Mouse (Mus musculus) spleen, postnatal 14 days (tissue): ENCODE results near the gene Ss18l2.

Experiments
- DNase-seq, 2 experiments: peaks; one replicate each; pipeline ENCODE4 v3.0.0; 2021 to 2022; ENCODE audit warnings: low spot score in 2 of 2

Ss18l2 gene

DNA sequence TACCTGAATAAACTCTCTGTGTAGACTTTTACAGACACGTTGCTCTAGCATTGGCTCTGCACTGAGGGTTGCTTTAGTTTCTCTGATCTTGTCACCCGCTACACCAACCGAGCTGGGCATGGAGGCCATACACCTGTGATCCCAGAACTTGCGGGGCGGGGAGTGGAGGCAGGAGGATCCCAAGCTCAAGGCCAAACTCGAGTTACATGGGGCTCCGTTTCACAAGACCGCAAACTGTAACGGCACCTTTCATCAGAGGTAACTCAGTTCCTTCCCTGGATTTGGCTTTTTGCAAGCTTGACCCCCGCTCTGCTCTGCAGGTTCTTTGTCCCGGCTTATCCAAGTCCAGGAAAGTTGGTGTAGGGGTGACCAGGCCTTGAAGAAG lies 5.9 kb upstream of the Ss18l2 start:
- no peak for DNase-seq

DNA sequence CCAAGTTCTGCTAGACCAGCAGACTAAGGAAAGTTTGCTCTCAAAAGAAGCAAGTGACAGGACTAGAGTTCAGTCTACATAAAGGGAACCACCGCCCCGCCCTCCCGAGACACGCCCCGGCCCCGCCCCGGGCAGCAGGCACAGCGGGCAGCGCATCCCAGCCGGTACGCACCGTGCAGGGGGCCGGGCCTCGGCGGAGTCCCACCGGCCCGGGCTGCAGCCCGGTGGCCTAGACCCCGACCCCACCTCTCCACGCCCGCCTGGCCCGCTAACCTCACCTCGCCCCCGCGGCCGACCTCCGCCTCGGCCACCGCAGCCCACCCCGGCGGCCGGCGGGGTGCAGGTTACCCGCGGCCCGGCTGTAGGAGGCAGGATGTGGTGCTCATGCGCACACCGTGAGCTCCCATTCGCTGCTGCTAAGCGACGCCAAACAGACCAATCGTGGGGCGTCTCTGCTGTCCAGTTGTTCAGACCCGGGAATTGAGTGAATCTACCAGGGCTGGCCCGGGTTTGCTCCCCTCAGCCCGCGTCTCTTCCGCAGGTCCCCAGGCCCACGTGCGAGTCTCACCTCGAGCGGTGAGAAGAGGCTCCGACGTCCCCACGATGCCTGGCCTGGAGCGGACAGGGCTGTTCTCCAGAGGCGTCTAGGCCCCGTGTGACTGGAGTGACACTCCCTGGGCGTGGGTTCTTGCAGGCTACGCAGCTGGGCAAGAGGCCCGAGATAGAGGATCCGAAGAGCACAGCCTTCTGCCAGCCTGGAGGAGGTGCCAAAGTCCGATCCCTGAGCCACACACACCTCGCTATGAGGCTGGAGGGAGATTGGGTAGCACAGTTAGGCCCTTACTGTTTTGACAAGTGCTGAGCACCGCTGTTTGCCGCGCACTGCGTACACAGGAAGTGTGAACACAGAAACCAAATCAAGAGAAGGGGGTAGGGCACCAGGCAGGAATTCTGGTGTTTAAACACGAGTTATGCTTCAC lies 5.2 kb upstream of the Ss18l2 start, which contains the start of gene Sec22c:
TSS of gene Sec22c (minus strand) at position 845 of the 980 bp plus-strand sequence.
- DNase-seq, result peak; percentile 86

DNA sequence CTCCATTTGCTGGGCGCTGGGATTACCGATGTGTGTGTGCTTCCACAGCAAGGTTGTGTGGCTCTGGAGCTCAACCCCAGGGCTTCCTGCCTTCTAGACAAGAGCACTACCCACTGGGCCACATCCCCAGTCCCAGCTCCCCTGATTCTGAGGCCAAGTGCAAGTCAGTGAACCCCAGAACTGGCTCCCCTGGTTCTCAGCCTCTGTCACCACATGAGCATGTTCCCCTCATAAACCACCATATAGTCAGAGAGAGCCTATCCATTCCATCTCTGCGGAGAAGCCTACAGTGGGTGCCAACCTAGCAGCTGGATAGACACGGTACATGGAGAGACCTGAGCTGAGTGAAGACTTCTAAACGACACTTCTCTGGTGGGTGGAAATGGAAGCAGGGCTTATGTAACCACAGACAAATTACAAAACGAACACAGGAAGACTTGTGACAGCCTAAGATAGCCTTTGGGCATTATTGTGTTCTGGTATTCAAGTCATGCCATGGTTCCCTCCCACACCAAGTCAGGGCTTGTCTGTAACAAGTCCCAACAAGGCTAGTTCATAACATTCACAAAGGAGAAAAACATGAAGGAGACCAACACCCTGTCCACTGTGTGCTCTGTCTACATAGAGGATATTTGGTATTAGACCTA lies 4.0 kb upstream of the Ss18l2 start:
- no peak for DNase-seq

DNA sequence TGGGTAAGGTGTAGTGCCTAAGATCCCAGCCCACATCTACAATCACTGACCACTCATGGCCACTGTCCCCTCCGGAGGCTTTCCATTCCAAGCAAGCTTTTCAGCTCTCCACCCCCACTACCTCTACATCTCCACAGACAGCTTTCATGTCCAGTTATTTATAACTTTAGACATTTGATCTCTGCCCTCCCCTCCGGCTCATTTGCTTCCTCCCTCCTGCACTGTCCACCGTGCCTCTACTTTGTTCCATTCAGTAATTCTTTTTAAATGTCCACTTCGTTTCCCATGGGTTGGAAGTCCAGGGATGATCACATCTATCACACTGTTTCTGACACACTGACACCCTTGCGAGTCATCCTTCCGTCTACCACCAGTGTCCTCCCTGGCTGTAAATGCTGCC lies 2.3 kb upstream of the Ss18l2 start:
- no peak for DNase-seq

DNA sequence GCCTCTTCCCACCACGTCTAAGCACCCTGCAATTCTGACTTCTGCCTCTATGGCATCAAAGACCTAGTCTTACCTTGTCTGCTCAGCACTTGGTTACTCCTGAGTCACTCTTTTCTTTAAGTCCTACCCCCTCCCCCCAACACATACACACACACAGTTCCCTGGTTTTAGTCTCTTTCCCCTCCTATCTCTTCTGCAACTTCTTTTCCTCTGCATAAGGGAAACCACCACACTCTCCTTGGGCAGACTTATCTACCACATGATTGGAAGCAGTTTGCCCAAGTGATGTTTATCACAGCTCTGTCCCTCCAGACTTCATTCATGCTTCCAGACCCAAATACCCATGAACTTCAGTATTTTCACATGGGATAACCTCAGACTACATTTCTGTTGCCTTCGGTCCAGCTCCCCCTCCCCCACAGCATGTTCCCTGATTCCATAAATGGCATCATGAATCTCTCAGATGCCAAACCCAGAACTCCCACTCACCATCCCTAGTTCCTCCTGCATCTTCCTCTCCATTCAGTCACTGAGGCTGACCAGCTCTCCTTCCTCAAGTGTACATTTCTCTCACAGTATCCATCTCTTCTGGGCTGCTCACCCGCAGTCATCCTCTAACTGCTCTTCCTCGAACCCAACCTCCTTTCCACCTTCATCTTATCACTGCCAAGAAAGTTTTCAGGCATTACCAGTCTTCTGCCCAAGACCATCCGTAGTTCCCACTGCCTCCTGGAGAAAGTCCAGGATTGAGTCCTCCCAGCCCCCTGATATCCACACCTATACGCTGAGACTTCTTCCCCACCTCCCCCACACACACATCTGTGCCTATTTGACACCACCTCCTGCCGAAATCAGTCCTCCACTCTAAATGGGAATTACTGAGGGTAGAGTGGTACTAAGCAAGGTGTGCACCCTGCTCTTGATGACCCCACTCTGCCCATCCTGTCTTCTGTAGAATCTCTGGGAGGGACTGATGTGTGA lies 1.3 kb upstream of the Ss18l2 start:
- DNase-seq, result no peak

DNA sequence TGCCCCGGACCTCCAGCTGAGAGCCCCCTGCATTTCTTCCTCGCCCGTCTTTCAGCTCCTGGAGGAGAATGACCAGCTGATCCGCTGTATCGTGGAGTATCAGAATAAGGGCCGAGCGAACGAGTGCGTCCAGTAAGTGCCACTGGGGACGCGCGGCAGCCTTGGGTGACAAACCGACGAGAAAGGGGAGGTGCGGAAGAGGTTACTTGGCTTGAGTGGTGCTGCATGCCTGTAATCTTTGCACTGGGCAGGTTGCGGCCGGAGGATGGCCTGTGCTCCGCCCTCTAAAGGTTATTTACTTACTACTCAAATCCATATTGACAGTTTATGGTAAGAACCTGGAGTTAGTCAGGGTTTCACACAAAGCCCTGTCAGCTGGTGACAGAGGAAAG lies 451 bp downstream of the Ss18l2 start:
- DNase-seq, result no peak

DNA sequence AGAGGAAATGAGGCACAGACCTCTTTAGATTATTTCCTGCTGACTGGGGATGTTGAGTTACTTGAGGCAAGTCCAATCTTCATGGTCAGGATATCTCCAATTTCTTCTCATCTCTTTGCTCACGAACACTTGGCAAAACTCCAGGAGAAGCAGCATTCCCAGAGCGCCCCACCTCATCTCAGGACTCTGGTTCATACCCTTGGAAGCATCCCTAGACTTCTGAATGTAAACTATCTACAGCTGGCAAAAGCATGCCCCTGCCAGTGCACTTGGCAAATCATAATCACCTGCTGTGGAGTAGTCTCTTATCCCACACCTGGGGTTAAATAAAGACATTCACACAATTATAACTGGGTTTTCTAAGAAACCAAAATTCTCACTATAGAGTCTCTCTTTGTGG lies 6.9 kb downstream of the Ss18l2 start:
- DNase-seq, result no peak

DNA sequence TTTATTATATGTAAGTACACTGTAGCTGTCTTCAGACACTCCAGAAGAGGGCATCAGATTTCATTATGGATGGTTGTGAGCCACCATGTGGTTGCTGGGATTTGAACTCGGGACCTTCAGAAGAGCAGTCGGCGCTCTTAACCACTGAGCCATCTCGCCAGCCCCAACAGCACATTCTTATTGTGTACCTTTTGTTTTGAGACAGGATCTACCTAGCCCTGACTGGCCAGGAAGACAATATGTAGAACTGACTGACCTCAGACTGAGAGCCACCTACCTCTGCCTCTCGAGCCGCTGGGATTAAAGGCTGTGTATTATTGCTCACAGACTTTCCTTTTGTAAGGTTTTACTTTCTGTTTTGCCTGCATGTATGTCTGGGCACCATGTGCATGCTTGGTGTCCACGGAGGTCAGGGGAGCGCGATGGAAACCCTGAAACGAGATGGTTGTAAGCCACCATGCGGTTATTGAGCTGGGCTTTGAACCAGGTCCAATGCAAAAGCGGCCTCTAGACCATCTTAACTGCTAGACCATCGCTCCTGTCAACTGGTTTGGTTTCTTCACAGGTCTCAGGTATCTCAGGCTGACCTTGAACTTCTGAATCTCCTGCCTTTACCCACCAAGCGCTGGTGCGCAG lies 8.1 kb downstream of the Ss18l2 start:
- DNase-seq, result no peak

DNA sequence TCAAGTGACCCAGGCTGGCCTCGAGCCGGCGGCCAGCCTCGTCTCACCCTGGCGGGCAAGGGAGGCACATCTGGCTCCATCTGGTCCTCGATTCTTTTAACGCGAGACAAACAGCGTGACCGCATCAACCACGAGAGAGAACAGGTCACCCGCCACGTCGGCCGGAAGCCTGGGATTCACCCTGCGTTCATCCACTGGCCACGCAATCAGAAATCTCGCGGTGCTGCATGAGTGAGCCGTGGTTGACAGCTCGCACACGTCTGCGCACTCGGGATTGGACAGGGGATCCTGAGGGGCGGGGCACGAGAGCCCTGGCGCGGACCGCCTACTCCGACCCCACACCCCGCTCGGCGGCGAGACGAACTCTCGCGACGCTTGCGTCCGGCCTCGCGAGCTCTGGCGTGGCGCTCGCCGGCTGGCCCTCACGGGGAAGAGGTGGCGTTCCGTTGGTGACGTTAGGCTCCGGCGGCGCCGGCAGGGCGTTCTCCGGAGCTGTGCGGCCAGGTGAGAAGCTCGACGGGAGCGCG lies 8.7 kb downstream of the Ss18l2 start, which contains the start of gene Nktr:
TSS of gene Nktr (plus strand) at position 378 of the 527 bp plus-strand sequence.
- DNase-seq, result peak; percentile 92 to 94

DNA sequence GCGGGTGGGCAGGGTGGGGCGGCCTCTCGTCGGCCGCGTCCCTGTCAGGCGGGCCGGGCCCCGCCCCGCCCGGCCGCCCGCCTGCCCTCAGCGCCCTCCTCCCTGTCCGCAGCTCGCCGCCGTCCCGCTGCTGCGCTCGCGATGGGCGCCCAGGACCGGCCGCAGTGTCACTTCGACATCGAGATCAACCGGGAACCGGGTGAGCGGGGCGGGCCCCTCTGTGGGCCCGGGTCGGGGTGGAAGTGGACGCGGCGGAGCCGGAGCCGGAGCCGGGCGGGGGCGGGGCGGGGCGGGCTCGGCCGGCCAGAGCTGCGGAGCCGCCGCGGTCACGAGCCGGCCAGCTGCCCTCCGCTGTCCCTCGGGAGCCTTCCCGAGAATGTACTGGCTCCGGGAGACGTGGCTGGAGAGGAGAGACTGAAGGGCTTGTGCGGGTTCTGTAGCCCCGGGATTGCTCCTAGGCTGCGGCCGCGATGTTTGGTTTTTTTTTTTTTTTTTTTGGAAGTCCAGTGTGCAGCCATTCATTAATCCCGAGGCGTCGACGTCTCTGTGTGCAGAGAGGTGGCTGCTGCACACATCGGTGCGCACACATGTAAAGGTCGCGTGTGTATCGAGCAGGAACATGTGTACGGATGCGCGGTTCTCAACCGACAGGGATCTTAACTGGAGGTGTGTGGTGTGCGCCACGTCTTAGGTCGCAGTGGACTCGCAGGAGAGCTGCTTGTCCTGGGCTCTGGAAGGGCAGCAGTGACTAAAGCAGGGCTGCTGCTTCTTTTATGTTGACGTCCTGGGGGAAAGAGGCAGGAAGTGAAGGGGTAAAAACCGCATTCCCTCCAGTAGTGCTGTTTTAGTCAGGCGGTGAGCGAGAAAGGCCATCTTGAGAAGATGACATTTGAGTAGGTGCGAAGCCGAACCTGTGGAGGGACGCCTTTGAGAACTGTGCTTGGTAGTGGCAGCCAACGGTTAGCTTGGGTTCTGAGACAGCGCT lies 9.5 kb downstream of the Ss18l2 start:
- DNase-seq, result no peak

DNA sequence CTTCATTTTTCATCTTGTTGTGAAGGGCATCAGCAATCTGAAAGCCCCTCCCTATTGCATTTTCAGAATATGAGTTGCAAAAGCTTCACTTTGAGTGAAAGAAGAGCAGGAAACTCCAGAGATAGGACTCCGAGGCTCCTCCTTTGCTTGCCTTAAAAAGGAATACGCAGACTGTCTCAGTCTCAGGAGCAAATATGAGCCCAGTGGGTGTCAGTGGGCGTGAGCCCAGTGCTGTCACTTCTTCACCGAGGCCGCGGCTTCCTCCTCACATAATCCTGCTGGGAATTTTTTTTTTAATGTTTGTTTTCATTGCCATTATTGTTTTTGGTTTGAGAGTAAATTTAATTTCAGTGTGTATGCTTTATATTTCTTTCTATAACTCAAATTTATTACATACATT lies 30.4 kb downstream of the Ss18l2 start:
- no peak for DNase-seq

DNA sequence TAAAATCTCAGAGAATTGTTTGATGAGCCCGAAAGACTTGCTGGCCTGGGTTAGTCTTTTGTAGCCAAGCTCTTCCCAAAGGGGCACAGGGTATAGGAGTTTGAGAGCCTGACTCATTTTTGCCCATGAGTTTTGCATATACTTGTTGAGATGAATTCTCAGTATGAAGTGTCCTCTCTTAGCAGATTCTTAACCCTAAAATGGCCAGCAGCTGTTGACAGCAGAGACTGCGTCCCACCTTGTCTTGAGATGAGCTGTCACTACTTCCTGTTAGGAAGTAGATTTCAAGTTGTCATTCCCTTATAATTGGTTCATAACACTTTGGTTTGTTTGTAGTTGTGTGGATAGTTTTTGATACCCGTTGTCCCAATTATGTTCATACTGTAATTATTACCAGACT lies 31.0 kb downstream of the Ss18l2 start:
- no peak for DNase-seq

DNA sequence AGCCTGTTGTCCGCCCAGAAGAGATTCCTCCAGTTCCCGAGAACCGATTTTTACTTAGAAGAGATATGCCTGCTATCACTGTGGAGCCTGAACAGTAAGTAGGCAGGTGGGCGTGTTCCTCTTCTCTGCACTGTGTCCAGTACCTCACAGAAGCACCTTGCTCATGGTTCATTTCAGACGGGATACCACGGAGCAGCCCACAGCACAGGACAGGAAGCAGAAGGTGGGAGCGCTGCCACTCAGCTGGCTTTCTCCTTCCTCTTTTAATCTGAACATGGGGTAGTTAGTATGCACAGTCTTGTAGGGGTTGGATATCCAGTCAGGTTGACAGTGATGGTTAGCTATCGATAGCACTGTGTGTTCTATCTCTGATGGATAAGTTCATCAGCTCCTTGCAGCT lies 33.9 kb downstream of the Ss18l2 start:
- no peak for DNase-seq

DNA sequence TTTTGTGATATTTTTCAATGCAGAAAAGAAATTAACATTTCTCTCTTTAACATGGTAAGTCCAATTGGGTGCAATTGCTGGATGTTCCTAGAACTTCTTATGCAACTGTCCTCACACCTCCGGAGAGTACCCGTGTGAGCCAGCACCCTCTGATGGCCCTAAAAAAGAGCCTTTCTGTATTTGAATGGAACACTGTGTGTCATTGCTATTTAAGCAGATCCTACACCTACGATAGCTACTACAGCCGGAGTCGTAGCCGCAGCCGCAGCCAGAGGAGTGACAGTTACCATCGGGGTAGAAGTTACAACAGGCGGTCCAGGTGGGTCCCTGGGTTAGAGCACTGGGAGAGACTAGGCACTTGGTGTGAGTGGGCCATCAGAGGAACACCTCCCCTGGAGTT lies 42.6 kb downstream of the Ss18l2 start:
- no peak for DNase-seq

DNA sequence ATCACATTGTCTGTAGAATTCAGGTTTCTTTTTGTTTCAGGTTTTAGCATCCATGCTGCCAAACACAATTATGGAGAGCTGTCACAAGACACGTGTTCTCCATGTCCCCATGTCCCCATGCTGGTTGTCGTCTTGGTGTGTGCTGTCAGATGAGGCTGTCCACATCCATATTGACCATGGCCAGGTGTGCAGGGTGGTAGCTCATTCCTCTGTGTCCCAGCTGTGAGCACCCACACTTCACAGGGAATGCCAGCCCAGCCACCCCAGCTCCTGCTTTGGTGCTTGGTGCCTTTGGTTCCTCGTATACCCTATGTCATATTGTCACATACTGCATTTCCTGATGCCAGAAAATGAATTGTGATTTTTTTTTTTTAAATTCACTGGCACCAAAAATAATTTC lies 44.5 kb downstream of the Ss18l2 start:
- no peak for DNase-seq

DNA sequence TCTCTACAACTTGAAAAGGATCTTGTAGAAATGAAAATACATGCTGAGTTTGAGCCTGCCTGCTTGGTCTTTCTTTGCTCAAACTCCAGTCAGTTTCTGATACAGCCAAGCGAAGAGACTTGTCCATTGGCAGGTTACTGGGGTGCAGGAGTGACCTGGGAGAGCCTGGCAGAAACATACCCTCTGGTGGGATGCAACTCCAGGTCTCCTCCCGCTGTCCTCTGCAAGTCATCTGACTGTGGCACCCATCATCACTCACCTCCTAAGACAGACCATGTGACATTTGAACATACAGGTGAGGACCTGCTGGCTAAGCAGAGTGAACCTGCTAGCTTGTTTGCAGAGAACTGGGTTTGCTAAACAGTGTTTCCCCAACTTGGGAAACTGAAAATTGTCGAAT lies 46.7 kb downstream of the Ss18l2 start:
- no peak for DNase-seq

DNA sequence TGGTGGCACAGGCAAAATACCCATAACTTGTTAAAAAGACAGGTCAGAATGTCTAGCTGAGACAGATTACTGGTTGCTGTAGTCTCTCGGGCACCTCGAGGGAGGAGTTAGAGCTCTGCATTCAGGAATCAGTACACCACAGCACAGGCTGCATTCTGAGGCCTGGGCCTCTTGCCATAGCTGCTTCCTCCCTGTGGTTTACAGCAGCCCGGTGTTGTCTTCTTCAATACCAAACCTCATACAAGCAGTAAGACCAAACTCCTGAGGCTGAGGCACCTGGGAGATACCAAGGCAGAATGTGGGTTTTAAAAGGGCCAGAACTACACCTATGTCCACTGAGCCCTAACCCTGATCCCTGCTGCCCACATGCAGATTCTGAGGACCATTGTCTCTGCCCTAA lies 47.3 kb downstream of the Ss18l2 start:
- DNase-seq, result no peak

DNA sequence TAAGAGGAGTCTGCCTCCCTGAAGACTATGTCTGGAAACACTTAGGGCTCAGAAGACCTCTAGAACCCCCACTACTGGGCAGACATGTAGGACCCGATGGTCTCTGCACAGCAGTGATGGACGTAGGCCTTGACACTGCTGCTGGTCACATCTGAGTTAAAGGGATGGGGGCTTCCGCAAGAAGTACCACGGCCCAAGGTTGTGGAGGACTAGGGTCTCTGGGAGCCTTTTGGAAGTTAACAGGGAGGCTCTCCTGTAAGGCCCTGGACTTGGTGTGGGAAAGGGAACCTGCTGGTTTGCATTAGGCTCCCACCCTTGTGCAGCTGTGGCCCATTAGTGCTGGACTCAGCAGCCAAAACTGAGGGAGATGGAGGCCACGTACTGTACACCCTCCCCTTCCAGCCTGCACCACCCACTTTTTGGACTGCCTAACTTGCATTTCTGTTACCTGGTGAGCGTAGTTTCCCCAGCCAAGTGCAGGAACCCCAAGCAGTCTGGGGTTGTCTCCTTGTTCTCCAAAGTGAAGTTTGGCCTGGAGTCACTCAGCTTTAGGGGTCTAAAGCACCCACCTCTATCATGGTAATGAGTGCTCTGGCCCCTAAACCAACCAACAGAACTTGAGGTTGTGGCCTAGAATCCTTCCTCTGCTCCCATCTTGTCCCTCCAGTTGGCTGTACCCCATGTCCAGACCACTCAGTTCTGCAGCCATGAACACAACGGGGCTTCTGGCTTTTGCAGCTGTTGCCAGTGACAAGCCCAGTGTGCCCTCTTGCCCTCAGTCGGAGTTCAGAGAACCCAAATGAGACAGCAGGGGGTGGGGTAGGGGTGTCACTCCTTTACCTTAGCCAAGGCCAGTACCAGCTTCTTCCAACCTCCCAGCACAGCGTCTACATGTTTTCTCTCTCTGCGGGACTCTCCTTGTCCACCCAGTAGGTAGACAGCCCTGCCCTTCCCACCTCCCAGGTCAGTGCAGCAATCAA lies 48.0 kb downstream of the Ss18l2 start:
- no peak for DNase-seq
